ENCODE assay signal across 8 mouse cellular contexts in the genomic region with DNA sequence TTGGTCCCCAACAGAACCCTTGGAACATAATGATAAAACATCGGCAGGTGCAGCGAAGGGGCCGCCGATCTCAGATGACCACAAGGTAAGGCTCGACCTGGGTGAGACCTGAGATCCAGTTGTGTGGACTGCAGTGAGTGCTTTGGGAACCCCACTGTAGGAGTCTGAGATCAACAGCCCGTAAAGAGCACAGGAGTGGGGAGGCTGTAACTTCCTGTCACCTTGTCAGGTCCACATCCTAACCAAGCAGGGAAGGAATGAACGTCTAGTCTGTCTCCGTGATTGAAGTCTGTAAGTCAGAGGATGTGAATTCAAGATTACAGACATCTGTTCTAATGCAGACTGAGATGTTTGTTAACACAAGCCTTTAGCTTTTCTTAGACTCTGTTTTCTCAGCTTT. TPM values are rescaled to one million over a fixed set of nuclear protein-coding genes. Genes with fewer than 3 reads are reported as not detected.
A peak's percentile ranks its signal among the peaks of the same experiment; 100 is the strongest.
DNase-seq lines count a peak whose midpoint lies in the region; ATAC-seq and TF ChIP-seq lines count a peak whose summit lies in the region.

No protein-coding gene starts in this region.

- no peak for ATAC-seq in intestine, embryonic 14.5 days (replicated peaks; ENCODE audit: low FRiP score, low TSS enrichment, low read depth)
- ATAC-seq in neural tube, embryonic 13.5 days (ENCODE audit: low read depth), result no peak
- no peak for ATAC-seq in frontal cortex, adult (ENCODE audit: low TSS enrichment)

- no peak for TF ChIP-seq POLR2A in lung, adult 2 months (IDR thresholded peaks at IDR 0.05; ENCODE audit: borderline replicate concordance, extremely low read depth, low read depth, low read length)

- H3K4me2 ChIP-seq in intestine, embryonic 14.5 days (ENCODE audit: low read length), result peak overlapping the region; percentile 97
- H3K4me2 ChIP-seq in neural tube, embryonic 13.5 days, result peak overlapping the region; percentile 73

- H3K27ac ChIP-seq in embryonic facial prominence, embryonic 10.5 days (replicated peaks), result peak overlapping the region; percentile 95; the same call in 1 of the 2 replicates
- no peak overlapping the region for H3K27ac ChIP-seq in intestine, embryonic 14.5 days (ENCODE audit: low read depth)
- no peak overlapping the region for H3K27ac ChIP-seq in neural tube, embryonic 13.5 days (replicated peaks)

- 28% methylated on average over 8 of the region's 8 CpGs for WGBS in lung, adult 2 months
- 61% methylated on average over 8 of the region's 8 CpGs for WGBS in embryonic facial prominence, embryonic 10.5 days
- WGBS in intestine, embryonic 14.5 days, result 51% methylated on average over 8 of the region's 8 CpGs
- 56% methylated on average over 8 of the region's 8 CpGs for WGBS in neural tube, embryonic 13.5 days

- peaks cover 5% of the 10 kb centered on the region for H3K4me1 ChIP-seq in lung, adult 2 months (ENCODE audit: control insufficient read depth, insufficient read depth, low read length)
- peaks cover 20% of the 10 kb centered on the region for H3K4me1 ChIP-seq in embryonic facial prominence, embryonic 10.5 days
- peaks cover 11% of the 10 kb centered on the region for H3K4me1 ChIP-seq in intestine, embryonic 14.5 days (replicated peaks; ENCODE audit: control insufficient read depth, insufficient read depth, low read length)
- H3K4me1 ChIP-seq in neural tube, embryonic 13.5 days (replicated peaks), result peaks cover 33% of the 10 kb centered on the region

- H3K9ac ChIP-seq in intestine, embryonic 14.5 days (ENCODE audit: low read length), result peak overlapping the region; percentile 95
- H3K9ac ChIP-seq in neural tube, embryonic 13.5 days, result peak overlapping the region; percentile 89

- no peak for DNase-seq in lung, adult 2 months
- no peak for DNase-seq in lung, postnatal 14 days
- no peak for DNase-seq in embryonic facial prominence, embryonic 10.5 days (ENCODE audit: low spot score)
- DNase-seq in intestine, embryonic 14.5 days (ENCODE audit: low spot score), result no peak
- DNase-seq in cerebellum, adult 11-12 months, result no peak
- DNase-seq in kidney, adult 11 months, result no peak

- H3K36me3 ChIP-seq in embryonic facial prominence, embryonic 10.5 days (replicated peaks), result peaks cover 45% of the 10 kb centered on the region
- H3K36me3 ChIP-seq in intestine, embryonic 14.5 days (ENCODE audit: control insufficient read depth, insufficient read depth, low read length), result peaks cover 43% of the 10 kb centered on the region
- H3K36me3 ChIP-seq in neural tube, embryonic 13.5 days, result peaks cover 40% of the 10 kb centered on the region

- TF ChIP-seq CTCF in lung, adult 2 months (IDR thresholded peaks at IDR 0.05; ENCODE audit: insufficient read depth, low read length), result no peak

- H3K27me3 ChIP-seq in embryonic facial prominence, embryonic 10.5 days (replicated peaks; ENCODE audit: low read depth, poor library complexity, severe bottlenecking), result no peaks in the 10 kb centered on the region
- H3K27me3 ChIP-seq in intestine, embryonic 14.5 days (replicated peaks; ENCODE audit: control insufficient read depth, insufficient read depth, low read length), result no peaks in the 10 kb centered on the region
- H3K27me3 ChIP-seq in neural tube, embryonic 13.5 days, result no peaks in the 10 kb centered on the region; the same call in 1 of the 2 replicates

- peak overlapping the region; percentile 99 for H3K4me3 ChIP-seq in lung, adult 2 months (replicated peaks; ENCODE audit: extremely low read depth, low read depth, low read length)
- peak overlapping the region; percentile 92 for H3K4me3 ChIP-seq in embryonic facial prominence, embryonic 10.5 days
- H3K4me3 ChIP-seq in intestine, embryonic 14.5 days (ENCODE audit: low read depth, low read length), result peak overlapping the region; percentile 84
- peak overlapping the region; percentile 72 for H3K4me3 ChIP-seq in neural tube, embryonic 13.5 days

- H3K9me3 ChIP-seq in embryonic facial prominence, embryonic 10.5 days, result no peaks in the 10 kb centered on the region
- no peaks in the 10 kb centered on the region for H3K9me3 ChIP-seq in intestine, embryonic 14.5 days (ENCODE audit: control insufficient read depth, low read length)
- no peaks in the 10 kb centered on the region for H3K9me3 ChIP-seq in neural tube, embryonic 13.5 days

RNA-seq across cellular contexts. Expression of gene Dnttip1, which starts 0.9 kb away (rescaled TPM):
- 25.5 and 63.1 TPM in 2 replicates for polyA plus RNA-seq in lung, adult 2 months (2012; rRNA removed)
- 85.1 and 88.8 TPM in 2 replicates for polyA plus RNA-seq in embryonic facial prominence, embryonic 10.5 days (2016; fragmentation: Nextera tagmentation; extraction: Ambion mirVana)
- polyA plus RNA-seq in intestine, embryonic 14.5 days (2014; fragmentation: Nextera tagmentation; extraction: Ambion mirVana), result 66.4 and 67.0 TPM in 2 replicates
- 67.1 and 71.4 TPM in 2 replicates for polyA plus RNA-seq in neural tube, embryonic 13.5 days (2015; fragmentation: Nextera tagmentation; extraction: Ambion mirVana)

RNA-seq across cellular contexts. Expression of gene Wfdc3, which starts 1.0 kb away (rescaled TPM):
- 1.3 and 2.3 TPM in 2 replicates for polyA plus RNA-seq in lung, adult 2 months (2012; rRNA removed)
- polyA plus RNA-seq in embryonic facial prominence, embryonic 10.5 days (2016; fragmentation: Nextera tagmentation; extraction: Ambion mirVana), result 0.87 and 0.95 TPM in 2 replicates
- polyA plus RNA-seq in intestine, embryonic 14.5 days (2014; fragmentation: Nextera tagmentation; extraction: Ambion mirVana), result 2.0 and 2.6 TPM in 2 replicates
- polyA plus RNA-seq in neural tube, embryonic 13.5 days (2015; fragmentation: Nextera tagmentation; extraction: Ambion mirVana), result 1.0 and 1.2 TPM in 2 replicates

RNA-seq across cellular contexts. Expression of gene Ube2c, which starts 23.0 kb away (rescaled TPM):
- 6.2 and 9.7 TPM in 2 replicates for polyA plus RNA-seq in lung, adult 2 months (2012; rRNA removed)
- 571 and 605 TPM in 2 replicates for polyA plus RNA-seq in embryonic facial prominence, embryonic 10.5 days (2016; fragmentation: Nextera tagmentation; extraction: Ambion mirVana)
- polyA plus RNA-seq in intestine, embryonic 14.5 days (2014; fragmentation: Nextera tagmentation; extraction: Ambion mirVana), result 462 and 476 TPM in 2 replicates
- 80.8 and 108 TPM in 2 replicates for polyA plus RNA-seq in neural tube, embryonic 13.5 days (2015; fragmentation: Nextera tagmentation; extraction: Ambion mirVana)

RNA-seq across cellular contexts. Expression of gene Spint5, which starts 31.6 kb away (rescaled TPM):
- polyA plus RNA-seq in lung, adult 2 months (2012; rRNA removed), result not detected in 2 replicates
- not detected in 2 replicates for polyA plus RNA-seq in embryonic facial prominence, embryonic 10.5 days (2016; fragmentation: Nextera tagmentation; extraction: Ambion mirVana)
- not detected in 2 replicates for polyA plus RNA-seq in intestine, embryonic 14.5 days (2014; fragmentation: Nextera tagmentation; extraction: Ambion mirVana)
- not detected in 2 replicates for polyA plus RNA-seq in neural tube, embryonic 13.5 days (2015; fragmentation: Nextera tagmentation; extraction: Ambion mirVana)

RNA-seq across cellular contexts. Expression of gene Tnnc2, which starts 33.1 kb away (rescaled TPM):
- 237 TPM in 1 of 2 replicates, not detected in the other for polyA plus RNA-seq in lung, adult 2 months (2012; rRNA removed)
- polyA plus RNA-seq in embryonic facial prominence, embryonic 10.5 days (2016; fragmentation: Nextera tagmentation; extraction: Ambion mirVana), result not detected in 2 replicates
- 0.69 and 1.3 TPM in 2 replicates for polyA plus RNA-seq in intestine, embryonic 14.5 days (2014; fragmentation: Nextera tagmentation; extraction: Ambion mirVana)
- polyA plus RNA-seq in neural tube, embryonic 13.5 days (2015; fragmentation: Nextera tagmentation; extraction: Ambion mirVana), result 9.3 and 25.7 TPM in 2 replicates
